Mouse (Mus musculus): Measurements from ENCODE around the gene Id2. TPM values are rescaled to one million over a fixed set of nuclear protein-coding genes. Genes with fewer than 3 reads are reported as not detected.

The Id2 gene
- polyA plus RNA-seq, 1 experiment, result 68.1 TPM

DNA sequence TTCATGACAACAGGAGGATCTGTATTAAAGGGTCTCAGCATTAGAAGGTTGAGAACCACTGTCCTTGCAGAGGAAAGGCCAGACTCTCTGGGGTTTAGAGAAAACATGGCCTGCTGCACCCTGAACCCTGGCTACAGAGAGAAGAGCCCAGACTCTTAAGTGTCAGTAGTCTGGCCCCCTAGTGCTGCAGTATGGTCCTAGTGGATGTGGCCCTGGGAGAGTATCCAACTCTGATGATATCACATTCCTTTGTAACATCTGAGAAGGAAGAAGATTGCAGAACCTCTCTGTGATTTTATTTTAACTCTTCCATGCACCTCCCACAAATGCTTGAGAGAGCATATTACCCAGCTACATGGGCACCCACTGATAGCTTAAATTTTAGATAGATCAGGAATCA, 7.6 kb upstream of the Id2 start:
- Histone ChIP-seq H3K79me2 (ENCODE audit: control insufficient read depth, insufficient read depth) (no peaks in the 10 kb centered on the region), H3K4me3 (ENCODE audit: insufficient read depth, poor library complexity, severe bottlenecking) (no peak overlapping the region), H3K36me3 (ENCODE audit: control insufficient read depth, insufficient read depth) (no peaks in the 10 kb centered on the region), H3ac (ENCODE audit: control insufficient read depth, insufficient read length, low read depth) (no peak overlapping the region), H3K79me3 (ENCODE audit: low read depth) (no peaks in the 10 kb centered on the region), H3K27me3 (ENCODE audit: control insufficient read depth, insufficient read depth, insufficient read length) (no peaks in the 10 kb centered on the region)
- TF ChIP-seq MAX (IDR thresholded peaks at IDR 0.05), result no peak
- no peak for TF ChIP-seq CEBPB (IDR thresholded peaks at IDR 0.05; ENCODE audit: low read depth)
- TF ChIP-seq CTCF (IDR thresholded peaks at IDR 0.05; ENCODE audit: control insufficient read depth, insufficient read depth, insufficient read length), result no peak
- no peak for TF ChIP-seq FOSL1 (IDR thresholded peaks at IDR 0.05; ENCODE audit: insufficient read depth, low read length, poor library complexity, severe bottlenecking)
- no peak for TF ChIP-seq MYOG (IDR thresholded peaks at IDR 0.05; ENCODE audit: control insufficient read depth, extremely low read depth, insufficient read length)
- no peak for TF ChIP-seq USF1 (IDR thresholded peaks at IDR 0.05; ENCODE audit: low read depth)
- TF ChIP-seq MYOD1 (IDR thresholded peaks at IDR 0.05; ENCODE audit: control insufficient read depth, insufficient read length, low read depth), result no peak

DNA sequence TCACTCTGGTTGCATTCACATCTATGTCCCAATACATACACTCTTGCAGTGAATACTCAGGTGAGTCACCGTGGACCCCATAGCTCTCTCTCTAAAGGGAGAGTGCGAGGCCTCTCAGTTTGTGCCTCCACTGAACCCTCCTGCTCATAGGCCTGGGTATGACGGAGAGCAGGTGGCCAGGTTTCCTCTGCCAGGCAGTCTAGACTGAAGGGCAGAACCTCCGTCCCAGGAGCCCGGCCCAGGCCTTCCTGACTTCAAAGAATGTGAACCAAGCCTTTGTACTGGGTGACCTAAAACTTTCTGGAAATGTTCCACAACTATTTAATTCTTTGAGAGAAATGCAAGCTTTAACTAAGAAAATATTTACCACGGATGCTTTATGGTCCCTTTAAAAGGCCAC, 7.0 kb upstream of the Id2 start:
- Histone ChIP-seq H3K36me3 (ENCODE audit: control insufficient read depth, insufficient read depth) (no peaks in the 10 kb centered on the region), H3K79me2 (ENCODE audit: control insufficient read depth, insufficient read depth) (no peaks in the 10 kb centered on the region), H3ac (ENCODE audit: control insufficient read depth, insufficient read length, low read depth) (no peak overlapping the region), H3K27me3 (ENCODE audit: control insufficient read depth, insufficient read depth, insufficient read length) (no peaks in the 10 kb centered on the region), H3K79me3 (ENCODE audit: low read depth) (no peaks in the 10 kb centered on the region), H3K4me3 (ENCODE audit: insufficient read depth, poor library complexity, severe bottlenecking) (no peak overlapping the region)
- TF ChIP-seq USF1 (IDR thresholded peaks at IDR 0.05; ENCODE audit: low read depth) (no peak), MYOD1 (IDR thresholded peaks at IDR 0.05; ENCODE audit: control insufficient read depth, insufficient read length, low read depth) (no peak), MYOG (IDR thresholded peaks at IDR 0.05; ENCODE audit: control insufficient read depth, extremely low read depth, insufficient read length) (no peak), MAX (IDR thresholded peaks at IDR 0.05) (no peak), CEBPB (IDR thresholded peaks at IDR 0.05; ENCODE audit: low read depth) (no peak), FOSL1 (IDR thresholded peaks at IDR 0.05; ENCODE audit: insufficient read depth, low read length, poor library complexity, severe bottlenecking) (no peak), CTCF (IDR thresholded peaks at IDR 0.05; ENCODE audit: control insufficient read depth, insufficient read depth, insufficient read length) (no peak)

DNA sequence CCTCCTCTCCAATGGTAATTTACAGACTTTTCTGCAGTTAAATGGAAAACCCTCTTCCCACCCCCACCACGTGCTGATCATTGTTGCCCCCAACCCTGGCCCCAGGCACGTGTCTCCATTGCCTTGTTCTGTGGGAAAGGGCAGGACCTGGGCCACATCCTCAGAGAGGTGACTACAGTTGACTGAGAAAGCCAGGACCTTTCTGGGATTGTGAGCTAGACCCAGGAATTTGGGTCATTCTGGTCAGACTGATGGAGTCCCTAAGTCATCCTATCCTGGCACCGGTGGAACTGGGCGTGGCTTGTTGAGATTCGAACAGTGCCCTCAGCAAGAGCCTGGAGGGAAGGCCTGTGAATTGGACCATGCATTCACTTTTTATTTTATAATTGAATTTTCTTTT, 4.4 kb upstream of the Id2 start:
- TF ChIP-seq MAX (IDR thresholded peaks at IDR 0.05) (no peak), CEBPB (IDR thresholded peaks at IDR 0.05; ENCODE audit: low read depth) (no peak), CTCF (IDR thresholded peaks at IDR 0.05; ENCODE audit: control insufficient read depth, insufficient read depth, insufficient read length) (no peak), MYOG (IDR thresholded peaks at IDR 0.05; ENCODE audit: control insufficient read depth, extremely low read depth, insufficient read length) (no peak), FOSL1 (IDR thresholded peaks at IDR 0.05; ENCODE audit: insufficient read depth, low read length, poor library complexity, severe bottlenecking) (no peak), MYOD1 (IDR thresholded peaks at IDR 0.05; ENCODE audit: control insufficient read depth, insufficient read length, low read depth) (no peak), USF1 (IDR thresholded peaks at IDR 0.05; ENCODE audit: low read depth) (no peak)
- H3K79me3 ChIP-seq (ENCODE audit: low read depth), result no peaks in the 10 kb centered on the region
- no peaks in the 10 kb centered on the region for H3K27me3 ChIP-seq (ENCODE audit: control insufficient read depth, insufficient read depth, insufficient read length)
- H3K79me2 ChIP-seq (ENCODE audit: control insufficient read depth, insufficient read depth), result no peaks in the 10 kb centered on the region
- no peaks in the 10 kb centered on the region for H3K36me3 ChIP-seq (ENCODE audit: control insufficient read depth, insufficient read depth)
- no peak overlapping the region for H3K4me3 ChIP-seq (ENCODE audit: insufficient read depth, poor library complexity, severe bottlenecking)
- peak overlapping the region; percentile 4 for H3ac ChIP-seq (ENCODE audit: control insufficient read depth, insufficient read length, low read depth)

- Histone ChIP-seq H3K27me3 (ENCODE audit: control insufficient read depth, insufficient read depth, insufficient read length) (no peaks in the 10 kb centered on the region), H3K79me3 (ENCODE audit: low read depth) (peaks cover 2% of the 10 kb centered on the region)
- peak; percentile 52 for TF ChIP-seq MAX (IDR thresholded peaks at IDR 0.05)
- no peak for TF ChIP-seq CEBPB (IDR thresholded peaks at IDR 0.05; ENCODE audit: low read depth)
- no peak for TF ChIP-seq MYOG (IDR thresholded peaks at IDR 0.05; ENCODE audit: control insufficient read depth, extremely low read depth, insufficient read length)
- no peak for TF ChIP-seq FOSL1 (IDR thresholded peaks at IDR 0.05; ENCODE audit: insufficient read depth, low read length, poor library complexity, severe bottlenecking)
- TF ChIP-seq MYOD1 (IDR thresholded peaks at IDR 0.05; ENCODE audit: control insufficient read depth, insufficient read length, low read depth), result no peak
- peak; percentile 61 for TF ChIP-seq USF1 (IDR thresholded peaks at IDR 0.05; ENCODE audit: low read depth)
- peak; percentile 60 for TF ChIP-seq CTCF (IDR thresholded peaks at IDR 0.05; ENCODE audit: control insufficient read depth, insufficient read depth, insufficient read length)
Measured at GRCm38 (mm10) chr12:25100411-25101217, 3.7 kb upstream of the Id2 start.

GRCm38 (mm10) chr12:25099563-25100408, 2.8 kb upstream of the Id2 start:
- H3K79me3 ChIP-seq (ENCODE audit: low read depth), result peaks cover 11% of the 10 kb centered on the region
- no peak for TF ChIP-seq MAX (IDR thresholded peaks at IDR 0.05)
- TF ChIP-seq CTCF (IDR thresholded peaks at IDR 0.05; ENCODE audit: control insufficient read depth, insufficient read depth, insufficient read length), result no peak
- TF ChIP-seq CEBPB (IDR thresholded peaks at IDR 0.05; ENCODE audit: low read depth), result no peak
- no peak for TF ChIP-seq FOSL1 (IDR thresholded peaks at IDR 0.05; ENCODE audit: insufficient read depth, low read length, poor library complexity, severe bottlenecking)
- TF ChIP-seq MYOG (IDR thresholded peaks at IDR 0.05; ENCODE audit: control insufficient read depth, extremely low read depth, insufficient read length), result no peak
- no peak for TF ChIP-seq MYOD1 (IDR thresholded peaks at IDR 0.05; ENCODE audit: control insufficient read depth, insufficient read length, low read depth)
- no peak for TF ChIP-seq USF1 (IDR thresholded peaks at IDR 0.05; ENCODE audit: low read depth)
- H3K4me3 ChIP-seq (ENCODE audit: insufficient read depth, poor library complexity, severe bottlenecking), result peak overlapping the region; percentile 32
- H3K36me3 ChIP-seq (ENCODE audit: control insufficient read depth, insufficient read depth), result no peaks in the 10 kb centered on the region
- H3K79me2 ChIP-seq (ENCODE audit: control insufficient read depth, insufficient read depth), result peaks cover 12% of the 10 kb centered on the region
- no peaks in the 10 kb centered on the region for H3K27me3 ChIP-seq (ENCODE audit: control insufficient read depth, insufficient read depth, insufficient read length)
- H3ac ChIP-seq (ENCODE audit: control insufficient read depth, insufficient read length, low read depth), result peak overlapping the region; percentile 59

More at GRCm38 (mm10) chr12:25100411-25101217, 3.7 kb upstream of the Id2 start:
- no peaks in the 10 kb centered on the region for H3K36me3 ChIP-seq (ENCODE audit: control insufficient read depth, insufficient read depth)
- peak overlapping the region; percentile 32 for H3K4me3 ChIP-seq (ENCODE audit: insufficient read depth, poor library complexity, severe bottlenecking)
- peaks cover 3% of the 10 kb centered on the region for H3K79me2 ChIP-seq (ENCODE audit: control insufficient read depth, insufficient read depth)
- peak overlapping the region; percentile 91 for H3ac ChIP-seq (ENCODE audit: control insufficient read depth, insufficient read length, low read depth)

All from C2C12 (cell line).